Mouse (Mus musculus) layer of hippocampus, adult 2 months (tissue): Measurements from ENCODE around the gene Abhd4. TPM values are rescaled to one million over a fixed set of nuclear protein-coding genes. Genes with fewer than 3 reads are reported as not detected.

Experiments
- DNase-seq, 2 experiments: peaks; one replicate each; pipeline ENCODE4 v3.0.0; 2022; ENCODE audit warnings: low spot score in 2 of 2
- H3K27ac ChIP-seq: fragments of 200-600 bp; 2 replicates; pipeline ENCODE4 v1.8.1; 2022
- H3K4me3 ChIP-seq: fragments of 200-600 bp; 2 replicates; pipeline ENCODE4 v1.8.1; 2022; ENCODE audit warnings: mild to moderate bottlenecking
- CTCF ChIP-seq: fragments of 200-600 bp; conservative IDR thresholded peaks from 2 replicates; pipeline ENCODE4 v1.8.1; 2022; ENCODE audit warnings: antibody characterized with exemption, mild to moderate bottlenecking, moderate library complexity
- total RNA-seq, 2 experiments: library from RNA; stranded (reverse); gene quantifications; 2 replicates each; pipeline ENCODE4 v1.2.3; 2021

Abhd4 gene
- total RNA-seq, 2 experiments from 2014 or later: 49.8 to 55.1 TPM

DNA sequence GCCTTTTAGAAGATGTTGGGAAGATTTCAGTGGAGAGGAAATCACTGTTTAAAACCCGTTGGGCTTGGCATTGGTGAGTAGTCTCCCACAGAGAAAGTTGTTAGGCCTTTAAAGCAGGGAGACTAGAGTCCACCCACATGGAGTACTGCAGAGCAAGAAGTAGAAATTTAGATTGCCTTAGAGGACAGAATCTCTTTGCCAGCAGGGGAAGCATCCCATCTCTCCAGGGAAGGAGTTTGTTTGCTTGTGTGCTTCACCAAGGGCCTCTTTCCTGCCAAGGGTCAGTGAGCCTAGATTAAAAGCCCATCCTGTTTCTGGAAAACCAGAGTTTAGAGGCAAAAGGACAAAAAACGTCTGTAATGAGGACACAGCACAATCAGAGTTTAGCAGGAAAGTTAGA, 39.5 kb upstream of the Abhd4 start:
- TF ChIP-seq CTCF: no peak
- Histone ChIP-seq H3K4me3 (no peak overlapping the region), H3K27ac (no peak overlapping the region)
- DNase-seq: no peak

DNA sequence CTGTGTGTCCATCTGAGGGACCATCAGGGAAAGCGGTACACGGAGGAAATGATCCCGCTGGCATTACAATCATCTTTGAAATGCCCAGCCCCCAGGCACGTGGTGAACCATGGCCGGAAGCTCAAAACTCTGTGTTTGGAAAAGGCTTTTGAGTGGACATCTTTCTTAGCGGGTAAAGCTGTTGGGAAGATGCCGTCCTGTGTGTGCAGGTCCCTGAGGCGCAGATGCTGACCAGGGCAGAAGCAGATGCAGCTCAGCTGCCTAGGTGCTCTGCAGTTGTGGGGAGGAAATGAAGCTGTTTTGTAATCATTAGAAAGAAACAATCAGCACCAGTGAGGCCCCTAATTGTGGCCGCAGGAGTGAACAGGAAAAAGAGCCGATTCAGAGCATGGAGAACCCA, 39.1 kb upstream of the Abhd4 start:
- DNase-seq: no peak
- no peak overlapping the region for H3K4me3 ChIP-seq
- no peak for TF ChIP-seq CTCF
- no peak overlapping the region for H3K27ac ChIP-seq

DNA sequence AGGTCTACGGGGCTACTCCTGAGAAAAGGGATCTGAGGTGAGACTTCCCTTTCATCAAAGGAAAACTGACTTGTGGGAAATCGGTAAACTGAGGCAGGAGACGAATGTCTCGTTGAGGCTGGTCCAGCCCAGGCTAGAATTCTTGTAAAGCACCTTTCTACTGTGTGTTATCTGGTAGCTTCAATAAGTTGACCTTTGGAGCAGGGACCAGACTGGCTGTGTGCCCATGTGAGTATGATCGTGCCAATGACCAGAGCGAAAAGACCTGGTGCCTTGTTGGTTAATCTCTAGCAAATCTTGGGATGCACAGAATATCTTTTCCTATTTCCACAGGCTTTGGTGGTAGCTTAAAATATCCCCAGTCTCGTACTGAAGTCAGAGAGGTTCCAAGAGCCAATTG, 37.9 kb upstream of the Abhd4 start:
- no peak for TF ChIP-seq CTCF
- no peak for DNase-seq
- H3K27ac ChIP-seq: no peak overlapping the region
- H3K4me3 ChIP-seq: no peak overlapping the region

DNA sequence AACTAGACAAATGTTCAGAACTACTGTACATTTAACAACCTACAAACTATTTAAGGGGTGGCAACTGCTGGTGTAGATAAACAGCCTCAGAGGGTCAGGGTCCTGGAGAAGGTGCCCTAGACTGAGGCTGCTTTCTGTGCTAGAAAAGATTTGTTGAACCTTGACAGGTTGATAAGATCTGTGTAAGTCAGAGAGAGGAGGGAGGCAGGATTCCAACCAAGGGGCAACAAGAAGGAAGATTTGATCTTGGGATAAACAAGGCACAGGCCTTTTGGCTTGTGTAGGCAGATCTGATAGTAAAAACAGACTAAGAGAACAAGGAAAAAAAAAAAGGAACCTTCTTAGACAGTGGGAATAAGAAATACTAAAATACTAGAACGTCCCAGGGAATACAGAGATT, 35.8 kb upstream of the Abhd4 start:
- DNase-seq: no peak
- TF ChIP-seq CTCF: no peak

DNA sequence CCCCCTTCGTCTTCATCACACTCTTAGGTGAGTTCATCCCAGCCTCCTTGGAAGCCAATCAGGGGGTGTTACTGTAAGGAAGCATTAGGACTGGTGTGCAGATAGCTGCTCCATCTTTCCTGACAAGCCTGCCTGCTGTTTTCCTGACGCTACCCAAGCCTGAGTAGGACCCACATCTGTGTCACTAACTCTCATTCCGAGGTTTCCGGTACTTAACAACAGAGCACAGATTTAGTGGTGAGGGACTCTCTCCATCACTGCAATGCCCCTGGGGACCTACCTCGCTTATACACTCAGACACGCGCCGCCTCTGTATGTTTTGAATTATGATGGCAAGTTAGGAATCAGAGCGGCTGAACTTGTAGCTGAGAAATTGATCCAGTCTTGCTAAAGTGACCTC, 35.3 kb upstream of the Abhd4 start:
- TF ChIP-seq CTCF: no peak
- H3K4me3 ChIP-seq: no peak overlapping the region
- H3K27ac ChIP-seq: no peak overlapping the region
- no peak for DNase-seq

More for the DNA sequence above, 35.8 kb upstream of the Abhd4 start:
- Histone ChIP-seq H3K27ac (no peak overlapping the region), H3K4me3 (no peak overlapping the region)

DNA sequence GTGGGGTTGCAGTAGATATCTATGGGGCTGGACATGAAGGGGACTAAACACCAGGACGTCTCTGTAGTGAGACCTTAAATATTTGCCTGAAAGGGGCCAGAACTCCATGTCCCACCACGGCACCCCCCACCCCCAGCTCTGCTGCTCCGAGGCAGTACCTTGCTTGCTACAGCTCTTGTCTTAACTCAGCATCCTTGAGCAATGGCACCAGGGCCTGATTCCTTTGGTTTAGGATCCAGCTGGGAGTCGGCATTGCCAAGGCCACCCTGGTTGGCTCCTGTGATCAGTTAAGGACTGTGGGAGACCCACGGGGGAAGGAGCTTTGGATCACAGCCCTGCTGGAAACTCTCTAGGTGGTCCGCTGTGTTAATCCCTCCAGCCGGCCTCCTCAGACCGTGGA, 34.7 kb upstream of the Abhd4 start:
- Histone ChIP-seq H3K27ac (no peak overlapping the region), H3K4me3 (no peak overlapping the region)
- no peak for TF ChIP-seq CTCF
- no peak for DNase-seq

DNA sequence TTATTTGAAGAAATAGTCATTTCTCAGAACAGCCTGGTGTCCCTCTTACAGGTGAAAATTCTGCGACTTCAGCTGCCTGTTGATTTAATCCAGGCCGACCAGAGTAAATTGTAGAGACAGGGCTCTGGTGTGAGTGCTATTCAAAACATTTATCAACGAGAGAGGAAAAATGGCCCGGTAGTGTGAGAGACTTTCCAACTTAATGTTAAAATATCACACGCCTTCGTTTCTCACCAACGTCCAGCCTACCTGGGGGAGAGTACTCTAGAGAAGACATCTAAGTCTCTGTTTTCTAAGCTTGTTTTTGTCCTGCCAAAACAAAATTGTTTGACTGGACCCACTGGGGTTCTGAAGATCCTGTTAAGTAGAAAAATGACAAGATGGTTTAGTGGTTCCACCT, 34.1 kb upstream of the Abhd4 start:
- DNase-seq: no peak
- TF ChIP-seq CTCF: no peak
- H3K27ac ChIP-seq: no peak overlapping the region
- H3K4me3 ChIP-seq: no peak overlapping the region

DNA sequence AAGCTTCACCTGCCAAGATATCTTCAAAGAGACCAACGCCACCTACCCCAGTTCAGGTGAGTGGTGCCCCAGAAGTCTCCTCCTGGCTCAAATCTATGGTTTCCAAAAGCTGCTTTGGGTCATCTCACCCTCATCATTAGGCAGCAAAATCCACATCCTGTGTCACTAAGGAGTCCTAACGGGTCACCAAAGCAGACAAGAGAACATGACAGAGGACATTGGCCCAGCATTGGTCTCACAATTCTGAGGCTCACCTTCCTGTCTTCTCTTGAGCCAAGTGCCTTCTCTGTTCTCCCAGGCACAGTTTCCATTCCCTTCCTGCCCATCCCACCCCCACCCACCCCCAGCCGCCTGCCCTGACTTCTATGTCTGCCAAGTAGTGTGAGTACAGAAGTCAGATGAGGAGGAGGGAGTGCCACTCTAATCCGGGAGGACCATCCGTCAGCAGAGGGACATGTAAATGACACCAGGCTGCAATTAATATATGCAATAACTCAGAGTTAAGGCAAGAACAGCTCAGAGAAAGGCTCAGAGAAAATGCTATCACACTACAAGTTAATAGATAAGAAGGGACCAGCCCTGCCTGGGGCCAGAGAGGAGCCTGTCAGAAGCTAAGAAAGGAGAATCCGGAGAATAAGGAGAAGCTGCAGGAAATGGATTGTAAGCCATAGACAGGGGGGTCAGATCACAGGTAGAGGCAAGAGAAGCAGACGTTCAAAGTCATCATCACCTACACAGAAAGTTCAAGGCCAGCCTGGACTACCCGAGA, 33.1 kb upstream of the Abhd4 start:
- no peak overlapping the region for H3K27ac ChIP-seq
- H3K4me3 ChIP-seq: no peak overlapping the region
- no peak for TF ChIP-seq CTCF
- DNase-seq: no peak

DNA sequence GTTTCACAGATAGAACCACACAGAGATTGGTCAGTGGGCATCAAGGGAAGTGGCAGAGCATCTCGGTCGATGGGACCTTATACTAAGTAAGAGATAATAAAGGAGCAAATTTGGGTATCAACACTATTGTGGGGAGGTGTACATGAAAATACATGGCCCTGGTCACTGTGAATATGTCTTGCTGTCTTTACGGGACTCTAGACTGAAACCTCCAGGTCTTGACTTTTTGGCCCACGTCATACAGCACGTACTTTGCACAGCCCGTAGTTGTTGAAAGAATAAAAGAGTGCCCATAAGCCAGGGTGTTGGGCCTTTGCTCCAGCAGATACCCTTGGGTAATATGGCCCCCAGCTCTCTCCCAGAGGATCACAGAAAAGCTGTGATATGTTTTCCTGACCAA, 32.3 kb upstream of the Abhd4 start:
- Histone ChIP-seq H3K27ac (no peak overlapping the region), H3K4me3 (no peak overlapping the region)
- no peak for DNase-seq
- no peak for TF ChIP-seq CTCF

DNA sequence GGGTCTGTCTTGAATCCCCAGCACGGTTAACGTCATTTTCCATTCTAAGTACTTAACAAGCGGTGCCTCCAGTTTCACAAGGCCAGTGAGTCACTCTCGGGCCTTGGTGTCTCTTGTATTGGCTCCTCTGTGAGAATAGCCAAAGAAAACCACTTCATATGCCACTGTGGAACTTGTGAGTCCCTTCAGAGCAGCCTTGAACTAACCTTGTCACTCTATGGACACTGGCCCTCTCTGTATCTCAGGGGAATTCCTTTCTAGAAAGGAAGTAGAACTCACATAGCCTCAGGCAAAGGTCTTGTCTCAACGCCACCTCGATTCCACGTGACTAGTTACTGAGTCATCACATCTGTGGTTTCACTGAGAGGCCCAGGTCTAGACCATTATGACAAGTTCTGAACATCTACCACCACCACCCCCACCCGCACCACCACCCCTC, 31.7 kb upstream of the Abhd4 start:
- no peak overlapping the region for H3K27ac ChIP-seq
- no peak for DNase-seq
- H3K4me3 ChIP-seq: no peak overlapping the region
- TF ChIP-seq CTCF: no peak

DNA sequence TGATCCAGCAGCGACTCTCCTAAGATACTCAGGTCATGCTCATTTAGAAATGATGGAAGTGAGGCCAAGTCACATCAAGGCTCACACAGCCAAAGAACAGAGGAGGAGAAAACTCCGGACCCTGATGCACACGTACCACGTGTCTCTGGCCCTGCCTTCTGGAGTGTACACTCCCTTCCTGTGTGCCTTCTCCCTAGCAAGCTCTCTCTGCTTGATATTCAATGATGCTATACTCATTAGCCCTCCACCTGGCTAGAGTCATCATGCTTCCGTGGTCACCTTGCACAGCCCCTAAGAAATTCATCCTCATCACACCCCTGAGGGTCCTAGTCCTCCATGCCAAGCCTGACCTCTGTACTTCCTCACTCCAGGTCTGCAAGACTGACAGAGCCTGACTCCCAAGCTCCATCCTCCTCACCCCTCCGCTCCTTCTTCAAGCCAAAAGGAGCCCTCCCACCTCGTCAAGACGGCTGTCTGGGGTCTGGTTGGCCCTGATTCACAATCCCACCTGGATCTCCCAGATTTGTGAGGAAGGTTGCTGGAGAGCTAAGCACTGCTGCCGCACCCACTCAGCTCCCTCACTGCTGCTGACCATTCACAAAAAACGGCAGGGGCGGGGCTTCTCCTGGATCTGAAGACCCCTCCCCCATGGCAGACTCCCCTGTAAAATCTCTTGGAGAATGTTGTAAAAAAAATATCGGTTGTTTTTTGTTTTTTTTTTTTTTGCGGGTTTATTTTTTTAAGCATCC, 30.5 kb upstream of the Abhd4 start:
- no peak for DNase-seq
- TF ChIP-seq CTCF: no peak
- H3K27ac ChIP-seq: no peak overlapping the region
- H3K4me3 ChIP-seq: no peak overlapping the region

DNA sequence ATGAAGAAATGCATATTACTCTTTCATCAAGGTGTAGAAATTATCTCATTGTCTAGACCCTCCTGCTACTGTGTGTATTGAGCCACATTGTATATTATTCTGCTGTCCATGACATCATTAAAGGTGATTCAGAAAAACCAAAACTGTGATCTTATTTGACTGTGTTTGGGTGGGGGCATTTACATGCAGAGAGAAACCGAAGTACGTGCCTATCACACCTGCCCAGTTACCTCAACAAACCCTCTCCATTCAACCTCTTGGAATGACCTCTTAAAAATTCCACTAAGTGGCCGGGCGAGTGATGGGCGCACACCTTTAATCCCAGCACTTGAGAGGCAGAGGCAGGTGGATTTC, 29.9 kb upstream of the Abhd4 start:
- DNase-seq: no peak
- Histone ChIP-seq H3K4me3 (no peak overlapping the region), H3K27ac (no peak overlapping the region)
- no peak for TF ChIP-seq CTCF

DNA sequence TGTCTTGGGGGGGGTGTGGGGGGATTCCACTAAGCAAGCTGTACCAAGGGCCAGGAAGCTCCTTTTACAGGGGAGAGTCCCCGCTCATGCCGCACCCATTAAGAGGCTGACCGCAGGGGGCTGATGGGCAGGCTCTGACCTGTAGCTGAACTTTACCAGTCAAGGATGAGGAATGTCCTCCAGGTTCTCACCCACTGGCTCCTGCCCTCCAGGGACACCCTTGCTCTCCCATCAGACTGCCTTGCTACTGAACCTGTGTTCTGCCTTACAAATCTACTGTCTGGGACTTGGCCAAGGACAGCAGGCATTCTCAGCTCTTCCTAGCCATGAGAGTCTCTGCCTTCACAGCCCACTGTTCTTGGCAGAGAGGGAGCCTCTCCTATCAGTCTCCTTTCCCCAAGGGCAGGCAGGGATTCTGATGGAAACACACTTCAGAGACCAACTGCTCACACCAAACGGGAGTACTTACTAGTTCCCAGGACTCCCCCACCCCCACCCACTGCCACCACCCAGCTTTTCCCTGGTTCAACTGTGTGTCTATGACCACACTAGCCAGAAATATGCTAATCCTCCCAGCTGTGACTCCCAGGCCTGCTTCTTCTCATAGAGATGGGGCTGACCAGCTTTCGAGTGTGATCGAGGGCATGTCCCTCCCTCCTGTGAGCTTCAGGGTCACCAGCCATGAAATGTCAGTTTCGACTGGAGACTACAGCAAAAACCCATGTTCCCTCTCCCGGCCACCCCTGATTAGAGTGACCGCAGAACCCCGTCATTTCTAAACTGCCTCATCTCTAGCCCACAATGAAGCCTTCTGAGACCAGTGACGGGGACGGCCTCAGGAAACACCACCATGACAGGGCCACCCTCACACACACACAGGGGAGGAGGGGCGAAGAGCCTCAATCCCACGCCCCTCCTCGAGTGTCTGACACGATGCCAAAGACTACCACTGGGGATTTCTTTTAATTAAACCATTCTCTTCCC, 29.2 kb upstream of the Abhd4 start:
- no peak for TF ChIP-seq CTCF

More for the DNA sequence above, 29.2 kb upstream of the Abhd4 start:
- no peak for DNase-seq
- H3K27ac ChIP-seq: no peak overlapping the region
- no peak overlapping the region for H3K4me3 ChIP-seq
